34 mouse cellular contexts compared by ENCODE assay signal in the genomic region with DNA sequence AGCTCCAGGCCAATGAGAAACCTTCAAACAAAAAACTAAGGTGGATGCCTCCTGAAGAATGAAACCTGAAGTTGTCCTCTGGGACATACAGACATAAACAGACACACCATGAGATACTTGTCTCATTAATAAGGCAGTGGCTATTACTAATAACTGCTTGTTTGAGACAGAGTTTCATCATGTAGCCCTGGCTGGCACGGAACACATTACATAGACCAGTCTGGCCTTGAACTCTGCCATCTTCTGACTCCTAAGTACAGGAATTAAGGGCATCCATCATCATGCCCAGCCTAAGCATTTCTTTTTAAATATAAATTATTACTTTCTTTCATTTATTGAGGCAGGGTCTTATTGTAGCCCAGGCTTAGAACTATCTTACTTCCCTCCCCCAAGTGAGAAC. TPM values are rescaled to one million over a fixed set of nuclear protein-coding genes. Genes with fewer than 3 reads are reported as not detected.
"Had no signal": no experiment of that assay in that cellular context is flagged by ENCODE, and none has a peak within 500 bp of the region (broad histone marks: within the 10 kb centered on the region; RNA-seq: fewer than 3 reads in every experiment).

No protein-coding gene starts in this region.

- H3K9ac ChIP-seq: heart, embryonic 13.5 days; heart, embryonic 15.5 days; hindbrain, embryonic 13.5 days; hindbrain, embryonic 15.5 days; kidney, embryonic 15.5 days; limb, embryonic 13.5 days; limb, embryonic 15.5 days; liver, embryonic 14.5 days had no signal

- DNase-seq: gastrocnemius, postnatal 14 days; gastrocnemius, postnatal 36 days; heart, adult 11 months; heart, adult 2 months; heart, postnatal 14 days; heart, postnatal 36 days; kidney, adult 11 months; kidney, adult 2 months; kidney, adult 9 months; kidney, postnatal 14 days; kidney, postnatal 36 days; layer of hippocampus, adult 9-11 months; layer of hippocampus, postnatal 36 days; left cerebral cortex, postnatal 4 days had no signal

- H3K4me1 ChIP-seq: hindbrain, embryonic 13.5 days; hindbrain, embryonic 15.5 days; kidney, embryonic 15.5 days; limb, embryonic 13.5 days; limb, embryonic 15.5 days had no signal

- H3K4me3 ChIP-seq: heart, adult 2 months; heart, embryonic 13.5 days; heart, embryonic 15.5 days; hindbrain, embryonic 13.5 days; hindbrain, embryonic 15.5 days; kidney, embryonic 15.5 days; limb, embryonic 13.5 days; limb, embryonic 15.5 days had no signal

- H3K9me3 ChIP-seq: heart, embryonic 13.5 days; heart, embryonic 15.5 days; hindbrain, embryonic 13.5 days; hindbrain, embryonic 15.5 days; kidney, embryonic 15.5 days; limb, embryonic 13.5 days; limb, embryonic 15.5 days had no signal

- H3K27ac ChIP-seq: heart, adult 2 months; heart, embryonic 13.5 days; heart, embryonic 15.5 days; hindbrain, embryonic 13.5 days; hindbrain, embryonic 15.5 days; hindbrain, postnatal 0 days; kidney, embryonic 15.5 days; kidney, postnatal 0 days; limb, embryonic 13.5 days; limb, embryonic 15.5 days; liver, embryonic 14.5 days had no signal

RNA-seq across cellular contexts. Expression of gene Hpca, which starts 39.2 kb away (rescaled TPM):
- total RNA-seq: gastrocnemius, adult 8-10 months; gastrocnemius, postnatal 36 days; heart, postnatal 36 days; hematopoietic stem cell, adult 5-6 weeks had no signal

RNA-seq across cellular contexts. Expression of gene Tmem54, which starts 55.7 kb away (rescaled TPM):
- total RNA-seq: gastrocnemius, adult 8-10 months; gastrocnemius, postnatal 14 days; gastrocnemius, postnatal 36 days; heart, adult 2 months; heart, postnatal 14 days; heart, postnatal 36 days; hematopoietic stem cell, adult 5-6 weeks; hindbrain, postnatal 0 days; layer of hippocampus, adult 18-20 months; layer of hippocampus, adult 8-10 months; layer of hippocampus, postnatal 14 days; layer of hippocampus, postnatal 36 days; left cerebral cortex, adult 18-20 months; left cerebral cortex, adult 8-10 months; left cerebral cortex, postnatal 10 days; left cerebral cortex, postnatal 25 days; left cerebral cortex, postnatal 4 days had no signal
- polyA plus RNA-seq: heart, postnatal 0 days; hindbrain, embryonic 13.5 days; hindbrain, embryonic 15.5 days had no signal
